Mouse (Mus musculus) hindlimb bud, embryonic 11.5 days (tissue): ENCODE data around the gene Lrrc4c.

Source experiments
- DNase-seq: peaks from one replicate; pipeline ENCODE4 v3.0.0-alpha.2; 2012; ENCODE audit warnings: low read depth, low spot score; ENCODE audit errors: extremely low spot score

Gene Lrrc4c

DNA sequence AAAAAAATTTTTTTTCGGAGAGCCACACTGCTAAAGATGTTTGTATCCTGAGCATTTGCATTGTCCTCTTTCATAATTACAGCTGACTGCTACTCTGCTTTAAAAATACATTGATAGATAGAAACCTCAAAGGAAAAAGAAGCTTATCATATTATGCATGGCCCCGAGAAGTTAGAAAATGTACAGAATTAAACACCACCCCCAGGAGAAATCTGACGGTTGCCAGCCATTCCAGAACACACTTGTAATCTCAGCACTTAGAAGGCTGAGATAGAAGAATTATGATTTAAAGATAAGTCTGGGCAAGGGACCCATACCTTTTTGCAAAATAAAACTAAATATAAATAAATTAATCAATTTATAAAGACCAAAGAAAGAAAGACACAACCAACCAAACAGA is 1268.4 kb downstream of the Lrrc4c start:
- DNase-seq = no peak

DNA sequence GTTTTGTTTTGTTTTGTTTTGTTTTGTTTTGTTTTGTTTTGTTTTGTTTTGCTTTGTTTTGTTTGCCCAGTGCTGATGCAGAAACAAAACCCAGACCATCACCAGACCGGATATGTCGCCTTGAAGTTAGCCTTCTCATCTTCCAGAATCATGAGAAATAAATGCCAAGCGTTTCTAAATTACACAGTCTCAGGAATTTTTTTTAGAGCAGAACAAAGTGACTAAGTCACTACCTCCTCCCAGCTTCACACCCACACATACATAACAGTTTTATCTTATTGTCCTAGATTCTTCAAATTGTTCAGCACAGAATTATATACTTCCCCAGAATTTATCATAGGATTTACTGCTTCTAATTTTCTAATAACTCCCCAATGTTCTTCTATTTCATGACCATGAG is 1272.6 kb downstream of the Lrrc4c start:
- DNase-seq = no peak

DNA sequence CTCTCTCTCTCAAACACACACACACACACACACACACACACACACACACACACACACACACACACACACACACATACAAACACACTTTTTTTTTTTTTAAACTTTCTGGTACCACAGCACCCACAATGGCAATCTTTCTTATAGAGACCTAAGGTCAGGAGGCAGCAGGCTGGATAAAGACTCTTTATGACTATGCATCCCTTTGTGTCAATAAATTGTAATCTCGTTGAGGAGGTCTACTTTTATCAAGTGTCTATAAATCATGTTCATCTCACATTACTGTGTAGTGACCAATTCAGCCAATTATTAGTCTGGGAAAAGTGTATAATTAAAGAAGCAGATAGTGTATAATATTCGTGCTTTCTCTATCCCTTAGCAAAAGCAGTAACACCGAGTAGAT is 1286.2 kb downstream of the Lrrc4c start:
- no peak for DNase-seq

DNA sequence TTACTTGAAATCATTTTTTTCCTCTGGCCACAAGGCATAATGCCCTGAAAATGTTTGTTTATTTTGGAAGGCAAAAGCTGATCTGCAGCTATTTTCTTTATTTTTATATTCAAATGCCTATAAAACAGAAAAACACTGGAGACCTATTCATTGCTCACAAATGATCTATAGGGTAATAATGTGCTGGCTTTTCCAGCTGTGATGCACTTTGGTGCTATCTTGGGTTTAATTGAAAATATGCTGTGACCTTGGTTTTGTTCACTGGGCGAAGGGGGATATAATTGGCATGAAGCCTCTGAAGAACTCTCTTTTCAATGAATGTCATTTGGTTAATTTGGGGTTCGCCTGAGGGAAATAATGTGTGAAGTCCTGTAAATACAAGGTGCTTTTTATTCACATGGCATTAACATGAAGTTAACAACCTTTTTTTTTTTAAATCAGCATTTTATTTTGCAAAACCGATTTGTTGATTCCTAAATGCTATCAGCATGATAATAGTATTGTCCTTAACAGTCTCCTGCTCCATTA is 1286.8 kb downstream of the Lrrc4c start:
- DNase-seq = no peak

DNA sequence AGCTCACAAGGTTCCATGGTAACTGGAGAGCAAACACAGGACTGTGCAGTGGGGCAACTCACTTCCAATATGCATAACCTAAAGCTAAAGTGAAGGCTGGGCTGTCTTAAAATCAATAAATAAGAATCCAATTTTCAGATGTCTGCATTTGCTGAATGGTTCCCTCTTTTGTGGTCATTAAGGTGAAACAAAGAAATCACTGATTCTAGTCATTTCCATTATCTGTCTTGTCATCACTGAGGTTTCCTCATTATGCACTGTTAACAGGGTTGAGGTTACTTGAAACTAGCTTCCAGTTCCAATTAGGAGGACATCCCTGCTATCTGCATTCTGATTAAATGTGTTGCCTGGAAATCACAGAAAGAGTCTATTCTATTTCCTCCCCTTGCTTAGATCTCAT is 1291.5 kb downstream of the Lrrc4c start:
- no peak for DNase-seq

DNA sequence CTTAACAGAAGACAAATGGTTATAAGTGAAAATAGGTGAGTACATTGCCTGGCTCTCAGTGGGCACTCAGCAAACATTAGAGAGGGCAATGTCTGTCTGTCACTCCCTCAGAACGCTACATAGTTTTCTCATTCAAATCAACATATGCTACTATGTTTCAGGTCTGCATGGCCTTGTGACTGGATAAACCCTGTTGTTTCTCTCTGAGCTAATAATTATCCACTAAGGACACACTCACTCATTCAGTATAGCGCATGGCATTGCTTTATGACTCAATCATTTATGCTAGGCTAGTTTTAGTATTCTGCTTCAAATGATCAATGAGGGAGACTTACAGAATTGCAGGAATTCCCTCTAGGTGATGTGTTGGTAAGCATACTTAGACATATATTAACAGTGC is 1292.6 kb downstream of the Lrrc4c start:
- no peak for DNase-seq

DNA sequence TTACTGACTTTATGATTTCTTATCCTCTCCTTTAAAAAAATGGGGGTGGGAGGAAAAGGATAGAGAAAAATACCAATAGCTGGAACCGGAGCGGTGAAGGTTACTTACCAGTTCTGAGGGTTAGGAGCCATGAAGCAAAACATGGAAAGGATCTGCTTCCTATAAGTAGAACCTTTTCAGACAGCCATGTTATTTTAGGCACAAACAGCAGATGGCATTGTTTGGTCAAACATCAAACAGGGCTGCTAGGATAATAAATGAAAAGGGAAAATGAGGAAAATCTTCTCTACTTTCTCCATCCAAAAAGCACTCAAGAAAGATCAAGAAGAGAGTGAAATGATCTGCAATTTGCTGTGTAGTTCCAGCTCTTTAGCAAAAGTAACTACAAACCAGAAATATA is 1296.8 kb downstream of the Lrrc4c start:
- DNase-seq = no peak

DNA sequence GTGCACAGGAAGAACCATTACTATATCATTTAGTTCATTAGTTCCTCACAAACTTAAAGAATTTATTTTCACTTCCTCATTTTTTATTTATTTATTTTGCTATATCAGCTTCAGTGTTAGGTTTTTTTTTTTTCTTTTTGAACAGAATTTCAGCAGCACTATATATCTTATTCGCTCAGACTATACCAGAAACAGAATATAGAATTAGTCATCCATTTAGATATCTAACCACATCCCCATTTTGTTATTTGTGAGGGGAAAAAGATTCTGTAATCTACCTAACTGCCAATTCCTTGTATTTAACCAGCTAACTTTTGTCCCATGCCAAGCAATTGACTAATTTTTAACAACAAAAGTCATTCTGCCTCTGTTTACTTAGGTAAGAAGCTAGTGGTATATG is 1300.6 kb downstream of the Lrrc4c start:
- no peak for DNase-seq

DNA sequence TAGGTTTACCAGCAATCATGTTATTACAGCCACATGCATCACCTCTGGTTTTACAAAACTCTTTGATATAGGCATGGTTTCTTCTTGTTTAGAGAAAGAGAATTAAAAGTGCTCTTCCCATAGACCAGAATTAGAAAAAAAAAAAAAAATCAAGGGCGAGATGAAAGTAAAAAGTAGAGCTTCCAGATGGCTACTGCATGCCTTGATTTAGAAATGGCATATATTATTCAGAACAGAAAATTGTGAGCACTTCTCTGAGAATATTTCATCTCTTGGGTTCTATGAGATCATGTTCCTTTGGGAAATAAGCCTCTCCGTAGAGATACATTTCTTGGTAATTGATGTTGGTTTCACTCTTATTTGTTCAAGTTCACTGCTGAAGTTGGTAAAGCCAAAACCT is 1322.0 kb downstream of the Lrrc4c start:
- DNase-seq = no peak

DNA sequence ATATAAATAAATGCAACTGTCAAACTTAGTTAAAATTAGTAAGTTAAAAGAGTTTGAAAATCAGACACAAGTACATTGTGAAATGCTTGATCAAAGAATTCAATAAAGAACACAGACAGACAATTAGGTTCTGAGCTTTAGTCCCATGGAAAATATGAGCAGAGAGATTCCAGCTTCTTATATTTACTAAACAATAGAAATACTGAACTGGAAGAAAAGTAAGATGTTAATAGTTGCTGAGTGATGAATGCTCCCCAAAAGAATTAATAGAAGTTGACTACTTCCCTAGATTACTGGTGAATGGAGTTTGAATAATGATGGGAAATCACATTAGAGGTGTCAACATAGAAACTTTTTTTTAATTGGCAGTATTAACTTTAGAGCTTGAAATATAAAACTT is 1323.7 kb downstream of the Lrrc4c start:
- no peak for DNase-seq

DNA sequence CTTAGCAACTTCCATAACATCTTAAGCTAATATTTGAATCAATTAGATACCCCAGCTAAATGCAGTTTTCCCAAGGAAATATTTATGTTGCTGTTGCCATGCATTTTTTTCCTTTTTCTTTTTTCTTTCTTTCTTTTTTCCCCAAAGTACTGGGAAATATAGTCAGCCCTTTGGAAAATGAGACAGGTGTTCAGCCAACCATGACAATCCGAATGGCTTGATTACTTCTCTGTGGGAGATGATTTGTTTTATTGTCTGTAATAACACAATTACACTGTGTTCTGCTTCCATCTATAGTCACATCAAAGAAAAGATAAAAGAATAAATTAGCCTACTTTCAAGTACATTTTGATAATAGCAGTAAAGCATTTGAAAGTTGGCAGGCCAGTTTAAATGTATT is 1334.7 kb downstream of the Lrrc4c start:
- DNase-seq = no peak
